Mouse (Mus musculus): ENCODE results near the gene Arnt2. TPM values are rescaled to one million over a fixed set of nuclear protein-coding genes. Genes with fewer than 3 reads are reported as not detected.

Gene Arnt2
- polyA plus RNA-seq, 1 experiment from 2014 or later: 48.8 TPM

DNA sequence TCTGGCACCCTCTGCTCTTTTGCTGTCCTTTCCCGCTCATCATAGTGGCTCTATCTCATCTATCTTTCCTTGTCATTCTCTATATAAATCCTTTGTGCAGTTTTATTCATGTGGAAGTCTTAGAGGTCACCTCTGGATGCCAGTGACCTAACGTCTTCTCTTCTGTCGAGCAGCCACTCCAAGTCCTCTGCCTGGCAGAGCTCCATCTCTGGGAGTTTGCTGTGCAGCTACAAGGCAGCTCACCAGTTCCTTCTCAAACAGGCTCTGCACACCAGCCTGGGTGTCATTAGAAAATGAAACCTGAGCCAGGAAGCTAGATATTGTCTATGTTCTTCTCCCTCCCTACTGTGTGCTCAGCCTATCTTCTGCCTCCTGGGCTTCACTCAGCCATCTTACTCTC, 98.4 kb downstream of the Arnt2 start:
- no peak for ATAC-seq (ENCODE audit: low read depth)
- H3K9ac ChIP-seq: no peak overlapping the region
- H3K36me3 ChIP-seq: peaks cover 55% of the 10 kb centered on the region

DNA sequence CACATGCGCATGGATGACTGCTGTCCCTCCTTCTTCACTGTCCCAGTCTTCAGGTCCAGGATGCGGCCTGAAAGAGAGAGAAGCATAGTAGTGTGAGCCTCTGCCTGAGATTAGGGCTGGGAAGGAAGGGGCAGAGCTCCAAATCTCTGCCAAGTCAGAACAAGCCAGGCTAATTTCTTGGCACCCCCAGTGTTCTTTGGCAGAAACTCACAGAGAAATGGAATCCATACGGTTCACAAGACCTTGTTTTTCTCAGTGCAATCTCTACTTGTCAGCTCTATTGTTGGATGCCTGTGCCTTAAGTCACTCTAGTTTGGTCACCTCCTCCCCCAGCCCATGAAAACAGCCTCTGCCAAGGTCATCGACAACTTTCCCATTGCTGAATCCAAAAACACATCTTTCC, 99.1 kb downstream of the Arnt2 start:
- Histone ChIP-seq H3K27me3 (no peaks in the 10 kb centered on the region), H3K27ac (replicated peaks) (no peak overlapping the region), H3K9ac (no peak overlapping the region), H3K4me2 (no peak overlapping the region), H3K36me3 (peaks cover 51% of the 10 kb centered on the region), H3K4me1 (replicated peaks) (no peaks in the 10 kb centered on the region), H3K9me3 (no peaks in the 10 kb centered on the region), H3K4me3 (no peak overlapping the region)
- ATAC-seq (ENCODE audit: low read depth): no peak
- WGBS: 90% methylated on average over 4 of the region's 4 CpGs

More for the DNA sequence above, 98.4 kb downstream of the Arnt2 start:
- H3K27me3 ChIP-seq: no peaks in the 10 kb centered on the region
- 73% methylated on average over 3 of the region's 3 CpGs for WGBS
- no peak overlapping the region for H3K27ac ChIP-seq (replicated peaks)
- H3K4me1 ChIP-seq (replicated peaks): no peaks in the 10 kb centered on the region
- no peak overlapping the region for H3K4me2 ChIP-seq
- no peak overlapping the region for H3K4me3 ChIP-seq
- no peaks in the 10 kb centered on the region for H3K9me3 ChIP-seq

DNA sequence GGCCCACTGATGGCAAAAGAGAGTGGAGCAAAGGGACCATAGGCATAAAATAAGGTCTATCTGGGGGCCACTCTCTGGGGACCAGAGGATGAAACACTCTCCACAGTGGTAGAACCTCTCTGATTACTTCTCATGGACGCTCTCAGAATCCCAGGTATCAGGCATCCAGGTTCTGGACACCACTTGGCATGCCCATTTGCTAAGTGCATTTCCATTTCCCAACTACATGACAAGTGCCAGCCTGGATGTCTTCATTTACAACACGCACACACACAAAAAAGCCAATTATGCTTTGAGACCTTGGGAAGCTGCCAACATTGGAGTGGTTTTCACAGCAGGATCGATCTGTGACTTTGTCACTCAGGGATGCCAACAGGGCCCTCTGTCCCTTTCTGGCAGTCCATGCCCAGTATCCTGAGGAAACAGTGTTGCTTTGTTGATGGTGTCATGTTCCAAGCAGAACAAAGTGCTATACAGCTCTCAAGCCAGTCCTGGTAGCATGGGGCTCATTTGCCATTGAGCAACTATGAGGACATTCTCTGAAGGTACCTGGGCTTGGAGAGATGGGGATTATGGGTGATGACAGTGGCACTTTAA, 102.5 kb downstream of the Arnt2 start:
- Histone ChIP-seq H3K27ac (replicated peaks) (no peak overlapping the region), H3K4me1 (replicated peaks) (no peaks in the 10 kb centered on the region), H3K27me3 (no peaks in the 10 kb centered on the region), H3K9ac (no peak overlapping the region), H3K9me3 (no peaks in the 10 kb centered on the region), H3K36me3 (peaks cover 61% of the 10 kb centered on the region), H3K4me2 (no peak overlapping the region), H3K4me3 (no peak overlapping the region)
- WGBS: 82% methylated on average over 3 of the region's 3 CpGs
- ATAC-seq (ENCODE audit: low read depth): no peak; the same call in 1 of the 2 replicates

DNA sequence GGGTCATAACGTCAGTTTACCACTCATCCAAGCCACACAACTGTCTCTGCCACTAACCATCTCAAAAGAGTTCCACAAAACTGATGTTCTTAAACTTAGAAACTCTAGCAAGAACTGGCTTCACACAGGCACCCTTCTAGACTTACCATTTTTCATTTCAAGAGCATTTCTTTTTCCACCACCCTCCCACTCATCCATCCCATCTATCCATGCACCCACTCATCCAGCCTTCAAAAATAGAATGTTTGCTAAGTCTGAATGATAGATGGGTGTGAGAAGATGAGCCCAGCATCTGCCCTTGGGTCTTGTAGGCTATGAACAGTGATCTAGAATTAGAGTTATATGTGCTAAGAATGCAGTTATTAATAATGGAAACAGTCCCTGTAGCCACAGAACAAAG, 109.7 kb downstream of the Arnt2 start:
- H3K9ac ChIP-seq: no peak overlapping the region
- H3K4me1 ChIP-seq (replicated peaks): no peaks in the 10 kb centered on the region
- no peak for ATAC-seq (ENCODE audit: low read depth)
- no peak overlapping the region for H3K4me3 ChIP-seq
- no peak overlapping the region for H3K27ac ChIP-seq (replicated peaks)
- peaks cover 32% of the 10 kb centered on the region for H3K36me3 ChIP-seq
- 93% methylated on average over 1 of the region's 1 CpGs for WGBS
- no peaks in the 10 kb centered on the region for H3K9me3 ChIP-seq
- H3K4me2 ChIP-seq: no peak overlapping the region
- H3K27me3 ChIP-seq: no peaks in the 10 kb centered on the region

DNA sequence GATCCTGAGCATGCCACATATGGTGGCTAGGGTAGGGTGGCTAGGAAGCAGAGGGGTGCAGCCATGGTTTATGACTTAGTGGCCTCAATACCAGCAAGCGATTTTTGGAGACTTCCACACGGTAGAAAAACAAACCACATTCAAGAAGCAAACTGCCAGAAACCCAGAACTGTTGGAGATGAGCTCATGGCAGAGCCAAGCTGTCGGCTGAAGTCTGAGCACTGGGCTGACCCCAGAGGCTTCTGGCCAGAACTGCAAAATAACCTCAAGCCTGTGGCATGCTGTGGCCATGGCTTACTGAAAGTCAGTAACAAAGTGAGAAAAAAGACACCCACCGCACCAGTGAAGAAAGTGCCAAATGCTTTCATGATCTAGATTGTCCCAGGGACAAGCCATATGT, 110.4 kb downstream of the Arnt2 start:
- no peaks in the 10 kb centered on the region for H3K9me3 ChIP-seq
- H3K4me3 ChIP-seq: no peak overlapping the region
- H3K36me3 ChIP-seq: peaks cover 25% of the 10 kb centered on the region
- ATAC-seq (ENCODE audit: low read depth): no peak
- H3K27me3 ChIP-seq: no peaks in the 10 kb centered on the region
- 92% methylated on average over 4 of the region's 4 CpGs for WGBS
- no peak overlapping the region for H3K4me2 ChIP-seq
- H3K27ac ChIP-seq (replicated peaks): no peak overlapping the region
- H3K4me1 ChIP-seq (replicated peaks): no peaks in the 10 kb centered on the region
- H3K9ac ChIP-seq: no peak overlapping the region

DNA sequence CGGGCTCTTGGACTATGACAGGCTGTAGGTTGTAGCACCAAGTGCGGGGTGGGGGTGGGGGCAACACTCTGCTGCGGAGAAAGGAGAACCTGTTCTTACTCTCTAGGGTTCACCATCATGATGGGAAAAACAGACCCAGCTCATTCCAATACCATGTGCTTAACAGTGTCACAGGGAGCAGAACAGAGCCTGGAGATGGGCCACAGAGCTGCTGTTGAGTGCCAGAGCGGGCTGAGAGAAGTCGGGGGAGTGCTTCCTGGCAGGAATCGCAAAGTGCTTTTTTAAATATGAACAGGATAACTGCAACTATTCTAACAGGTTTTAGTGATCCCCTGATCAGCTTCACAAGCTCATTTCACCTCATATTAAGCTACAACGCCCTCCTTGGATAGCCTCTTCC, 116.9 kb downstream of the Arnt2 start:
- Histone ChIP-seq H3K27ac (replicated peaks) (no peak overlapping the region), H3K36me3 (peaks cover 45% of the 10 kb centered on the region), H3K9ac (no peak overlapping the region), H3K9me3 (no peaks in the 10 kb centered on the region), H3K4me2 (no peak overlapping the region), H3K4me3 (no peak overlapping the region), H3K27me3 (no peaks in the 10 kb centered on the region), H3K4me1 (replicated peaks) (no peaks in the 10 kb centered on the region)
- no peak for ATAC-seq (ENCODE audit: low read depth)
- 92% methylated on average over 7 of the region's 7 CpGs for WGBS

DNA sequence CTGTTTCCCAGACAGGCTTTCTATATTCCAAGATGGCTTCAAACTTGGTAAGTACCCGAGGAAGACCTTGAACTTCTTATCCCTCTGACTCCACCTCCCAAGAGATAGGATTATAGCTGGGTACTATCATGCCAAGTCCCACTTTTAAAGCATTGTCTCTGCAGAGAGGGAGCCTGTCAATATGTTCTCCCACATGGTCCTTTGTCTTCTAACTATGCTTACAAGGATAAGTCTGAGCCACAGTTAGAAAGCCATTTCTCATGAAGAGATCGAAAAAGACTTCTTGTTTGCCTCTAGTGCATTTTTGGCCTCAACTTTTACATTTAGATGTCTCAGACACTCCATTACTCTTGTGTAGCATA, 122.8 kb downstream of the Arnt2 start:
- peaks cover 52% of the 10 kb centered on the region for H3K36me3 ChIP-seq

DNA sequence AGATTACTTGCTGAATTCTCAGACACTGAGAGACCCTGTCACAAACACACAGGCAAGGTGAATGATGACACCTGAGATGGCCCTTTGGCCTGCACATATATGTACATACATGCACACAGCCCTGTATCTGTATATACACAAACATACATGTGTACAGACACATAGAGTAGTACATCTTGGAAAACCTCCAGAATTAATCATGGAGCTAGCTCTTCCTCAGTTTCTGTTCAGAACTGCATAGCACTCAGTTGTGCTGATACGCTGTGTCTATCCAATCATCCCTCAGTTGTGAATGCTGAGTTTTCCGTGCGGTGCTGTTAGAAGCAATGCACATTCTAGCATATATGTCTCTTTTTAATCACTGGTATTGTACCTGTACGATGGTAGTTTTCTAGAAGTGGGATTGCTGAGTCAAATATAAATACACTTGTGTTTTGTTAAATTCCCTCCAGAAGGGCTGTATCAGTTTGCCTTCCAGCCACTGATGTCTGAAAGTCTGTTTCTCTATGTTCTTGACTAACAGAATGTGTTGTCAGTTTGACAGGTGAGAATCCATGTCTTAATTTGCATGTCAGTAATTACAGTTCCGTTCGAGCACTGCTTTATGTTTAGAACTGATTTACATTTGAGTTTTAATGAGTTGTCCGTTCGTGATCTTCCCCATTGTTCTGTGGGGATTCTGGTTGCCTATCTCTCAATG, 123.3 kb downstream of the Arnt2 start:
- WGBS: 80% methylated on average over 8 of the region's 8 CpGs
- no peaks in the 10 kb centered on the region for H3K9me3 ChIP-seq
- H3K27me3 ChIP-seq: no peaks in the 10 kb centered on the region
- no peak overlapping the region for H3K9ac ChIP-seq
- H3K36me3 ChIP-seq: peaks cover 52% of the 10 kb centered on the region
- H3K4me2 ChIP-seq: no peak overlapping the region
- no peak for ATAC-seq (ENCODE audit: low read depth)
- H3K4me1 ChIP-seq (replicated peaks): no peaks in the 10 kb centered on the region
- H3K4me3 ChIP-seq: no peak overlapping the region
- no peak overlapping the region for H3K27ac ChIP-seq (replicated peaks)

More for the DNA sequence above, 122.8 kb downstream of the Arnt2 start:
- Histone ChIP-seq H3K4me3 (no peak overlapping the region), H3K9ac (no peak overlapping the region), H3K4me1 (replicated peaks) (no peaks in the 10 kb centered on the region), H3K27me3 (no peaks in the 10 kb centered on the region), H3K27ac (replicated peaks) (no peak overlapping the region), H3K4me2 (no peak overlapping the region), H3K9me3 (no peaks in the 10 kb centered on the region)
- no peak for ATAC-seq (ENCODE audit: low read depth)
- 78% methylated on average over 2 of the region's 2 CpGs for WGBS

DNA sequence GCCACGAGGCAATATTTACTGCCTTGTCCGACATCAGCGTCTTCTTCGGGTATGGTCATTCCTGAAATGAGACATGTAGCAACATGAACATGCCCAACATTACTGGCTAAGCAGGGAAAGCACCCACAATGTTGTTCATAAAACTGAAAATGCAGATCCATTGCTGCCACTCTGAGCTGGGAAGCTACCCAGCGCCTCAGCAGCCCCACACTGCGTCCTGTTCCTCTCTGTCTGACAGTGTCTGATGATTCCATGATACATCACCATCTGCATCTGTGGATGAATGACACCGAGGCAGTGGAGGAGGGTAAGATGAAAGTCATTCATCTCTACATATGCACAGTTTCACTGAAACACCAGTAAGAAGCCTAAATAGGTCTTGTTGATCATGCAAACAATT, 124.2 kb downstream of the Arnt2 start:
- no peak overlapping the region for H3K4me2 ChIP-seq
- 89% methylated on average over 7 of the region's 7 CpGs for WGBS
- H3K36me3 ChIP-seq: peaks cover 57% of the 10 kb centered on the region
- ATAC-seq (ENCODE audit: low read depth): no peak
- no peaks in the 10 kb centered on the region for H3K4me1 ChIP-seq (replicated peaks)
- no peak overlapping the region for H3K9ac ChIP-seq
- no peaks in the 10 kb centered on the region for H3K9me3 ChIP-seq
- no peak overlapping the region for H3K27ac ChIP-seq (replicated peaks)
- H3K27me3 ChIP-seq: no peaks in the 10 kb centered on the region
- no peak overlapping the region for H3K4me3 ChIP-seq

DNA sequence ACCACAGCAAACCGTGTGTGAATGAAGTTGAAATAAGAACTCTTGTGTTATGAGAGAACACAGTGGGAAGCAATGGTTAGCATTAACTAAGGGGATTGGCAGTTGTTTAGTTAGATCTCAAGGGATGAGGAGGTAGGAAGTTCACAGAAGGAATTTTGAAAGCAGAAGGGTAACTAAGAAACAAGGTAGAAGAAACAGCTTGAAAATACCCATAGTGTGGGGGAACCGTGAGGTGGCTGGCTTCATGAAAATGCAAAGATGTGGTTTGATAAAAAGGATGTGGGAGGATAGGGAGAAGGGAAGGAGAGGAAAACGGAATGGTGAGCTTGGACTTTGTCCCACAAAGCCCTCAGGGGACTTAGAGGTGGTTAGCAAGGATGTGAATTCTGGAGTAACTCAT, 125.0 kb downstream of the Arnt2 start:
- no peak for ATAC-seq (ENCODE audit: low read depth)
- H3K4me1 ChIP-seq (replicated peaks): no peaks in the 10 kb centered on the region
- no peaks in the 10 kb centered on the region for H3K9me3 ChIP-seq
- no peak overlapping the region for H3K27ac ChIP-seq (replicated peaks)
- H3K9ac ChIP-seq: no peak overlapping the region
- WGBS: 83% methylated on average over 3 of the region's 3 CpGs
- no peak overlapping the region for H3K4me3 ChIP-seq
- H3K36me3 ChIP-seq: peaks cover 60% of the 10 kb centered on the region
- no peaks in the 10 kb centered on the region for H3K27me3 ChIP-seq
- no peak overlapping the region for H3K4me2 ChIP-seq

DNA sequence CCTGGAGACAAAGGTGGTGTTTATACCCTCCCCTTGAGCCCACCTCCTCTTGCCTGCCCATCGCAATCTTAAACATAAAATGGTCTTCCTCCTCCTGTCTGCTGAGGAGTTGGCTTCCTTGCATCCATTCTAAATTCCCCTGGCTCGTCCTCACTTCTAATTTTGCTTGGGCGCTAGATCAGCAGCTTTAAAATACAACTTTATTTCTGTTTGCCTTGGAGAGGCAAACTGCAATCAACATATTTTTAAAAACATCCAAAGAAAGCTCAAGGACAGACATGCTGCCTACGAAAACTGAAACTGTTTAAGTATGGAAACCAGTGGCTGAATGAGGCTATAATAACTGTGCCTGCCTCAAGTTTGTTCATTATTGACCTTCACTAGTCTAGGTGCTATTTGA, 127.7 kb downstream of the Arnt2 start:
- peaks cover 71% of the 10 kb centered on the region for H3K36me3 ChIP-seq
- H3K27me3 ChIP-seq: no peaks in the 10 kb centered on the region
- H3K4me3 ChIP-seq: no peak overlapping the region
- H3K4me1 ChIP-seq (replicated peaks): no peaks in the 10 kb centered on the region
- no peak overlapping the region for H3K4me2 ChIP-seq
- H3K27ac ChIP-seq (replicated peaks): no peak overlapping the region
- WGBS: 88% methylated on average over 4 of the region's 4 CpGs
- no peak overlapping the region for H3K9ac ChIP-seq
- no peak for ATAC-seq (ENCODE audit: low read depth)
- H3K9me3 ChIP-seq: no peaks in the 10 kb centered on the region

DNA sequence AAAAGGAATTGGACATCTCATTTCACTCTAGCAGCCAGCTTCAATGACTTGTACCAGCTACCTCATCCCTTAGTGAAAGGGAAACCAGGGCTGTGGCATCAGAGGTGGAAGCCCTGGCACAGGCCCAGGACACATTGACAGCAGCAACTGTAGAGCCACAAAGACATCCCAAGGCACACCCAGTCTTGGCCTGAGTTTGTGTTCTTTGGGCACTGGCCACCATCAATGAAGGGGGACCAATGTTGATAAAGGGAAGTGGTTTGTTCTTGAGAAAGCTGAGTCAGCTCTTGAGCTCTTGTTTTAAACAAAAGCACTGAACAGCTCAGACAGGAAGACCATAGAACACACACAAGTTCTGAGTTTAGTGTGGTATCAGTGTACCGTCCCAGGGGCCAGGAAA, 130.7 kb downstream of the Arnt2 start:
- H3K4me2 ChIP-seq: no peak overlapping the region
- no peak overlapping the region for H3K9ac ChIP-seq
- H3K4me1 ChIP-seq (replicated peaks): no peaks in the 10 kb centered on the region
- no peaks in the 10 kb centered on the region for H3K27me3 ChIP-seq
- H3K9me3 ChIP-seq: no peaks in the 10 kb centered on the region
- peaks cover 83% of the 10 kb centered on the region for H3K36me3 ChIP-seq
- H3K4me3 ChIP-seq: no peak overlapping the region
- WGBS: 83% methylated on average over 1 of the region's 1 CpGs
- no peak overlapping the region for H3K27ac ChIP-seq (replicated peaks)
- ATAC-seq (ENCODE audit: low read depth): no peak

DNA sequence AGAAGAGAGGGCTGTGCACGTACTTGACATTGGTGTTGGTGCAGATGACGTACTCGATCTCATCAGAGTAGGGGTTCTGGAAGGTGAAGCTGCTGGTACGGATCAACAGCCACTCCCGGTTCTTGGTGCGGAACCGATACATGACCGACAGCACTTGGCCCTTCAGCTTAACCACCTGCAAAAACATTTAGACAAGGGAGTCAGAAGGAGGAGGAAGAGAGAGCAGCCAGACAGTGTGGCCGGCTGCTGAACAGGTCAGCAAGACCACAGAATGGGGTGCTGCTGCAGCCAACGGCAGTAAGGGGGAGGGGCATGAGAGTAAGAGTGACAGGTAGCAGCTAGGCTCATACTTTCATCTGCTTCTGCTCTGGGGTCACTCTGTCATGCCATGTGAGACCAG, 134.7 kb downstream of the Arnt2 start:
- H3K36me3 ChIP-seq: peaks cover 83% of the 10 kb centered on the region
- 87% methylated on average over 10 of the region's 10 CpGs for WGBS

More for the DNA sequence above, 134.7 kb downstream of the Arnt2 start:
- Histone ChIP-seq H3K27ac (replicated peaks) (no peak overlapping the region), H3K4me3 (no peak overlapping the region), H3K4me2 (no peak overlapping the region), H3K9me3 (no peaks in the 10 kb centered on the region), H3K9ac (no peak overlapping the region), H3K27me3 (no peaks in the 10 kb centered on the region), H3K4me1 (replicated peaks) (no peaks in the 10 kb centered on the region; the same call in 1 of the 2 replicates)
- ATAC-seq (ENCODE audit: low read depth): no peak

All from neural tube, embryonic 13.5 days (tissue).